Mouse (Mus musculus) thymus, postnatal 0 days (tissue): Measurements from ENCODE around the gene Klhl9. TPM values are rescaled to one million over a fixed set of nuclear protein-coding genes. Genes with fewer than 3 reads are reported as not detected.

ENCODE experiments used
- DNase-seq: peaks from one replicate; pipeline ENCODE4 v3.0.0-alpha.2; 2015; ENCODE audit warnings: low spot score
- polyA plus RNA-seq: library from polyadenylated mRNA; unstranded; fragments of >200 nt; fragmentation: Nextera tagmentation; extraction: Ambion mirVana; gene quantifications from 2 replicates; pipeline ENCODE4 v1.2.1, GENCODE M21; 2015

Gene Klhl9
- polyA plus RNA-seq, 1 experiment from 2014 or later = 55.8 TPM

DNA sequence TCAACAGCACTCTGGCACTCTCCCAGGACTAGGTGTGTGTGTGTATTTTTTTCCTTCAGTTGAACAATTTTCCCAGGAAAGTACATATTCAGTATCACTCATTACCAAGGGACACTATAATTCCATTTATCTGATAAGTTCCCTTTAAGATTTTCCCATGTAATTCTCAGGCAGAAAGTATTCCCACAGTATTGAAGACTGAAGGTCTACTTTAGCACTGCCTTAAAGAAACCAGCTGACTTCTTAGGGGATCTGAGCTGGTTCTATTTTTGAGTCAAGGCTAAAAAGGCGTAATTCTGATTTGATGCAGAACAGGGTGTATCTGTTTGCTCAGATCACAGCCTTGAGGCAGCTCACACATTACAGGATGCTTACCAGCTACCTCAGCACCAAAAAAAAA is 3.5 kb downstream of the Klhl9 start:
- DNase-seq = no peak

DNA sequence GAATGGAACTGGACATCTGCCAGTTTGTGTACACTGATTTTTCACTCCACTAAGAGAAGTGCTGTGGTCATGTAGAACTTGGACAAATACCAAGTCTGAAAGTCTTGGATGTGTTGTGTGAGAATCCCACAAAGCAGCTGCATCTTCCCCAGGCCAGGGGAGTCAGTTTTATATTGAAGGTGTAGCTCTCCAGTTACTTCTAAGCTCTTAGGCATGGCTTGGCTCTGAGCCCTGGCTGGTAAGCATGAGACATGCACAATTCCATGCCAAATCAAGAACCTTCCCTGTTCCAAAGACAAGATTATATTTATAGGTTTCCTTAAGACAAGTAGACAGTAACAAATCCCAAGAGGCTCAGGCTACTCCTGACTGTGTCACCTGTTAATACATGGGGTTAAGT is 7.2 kb downstream of the Klhl9 start:
- no peak for DNase-seq

DNA sequence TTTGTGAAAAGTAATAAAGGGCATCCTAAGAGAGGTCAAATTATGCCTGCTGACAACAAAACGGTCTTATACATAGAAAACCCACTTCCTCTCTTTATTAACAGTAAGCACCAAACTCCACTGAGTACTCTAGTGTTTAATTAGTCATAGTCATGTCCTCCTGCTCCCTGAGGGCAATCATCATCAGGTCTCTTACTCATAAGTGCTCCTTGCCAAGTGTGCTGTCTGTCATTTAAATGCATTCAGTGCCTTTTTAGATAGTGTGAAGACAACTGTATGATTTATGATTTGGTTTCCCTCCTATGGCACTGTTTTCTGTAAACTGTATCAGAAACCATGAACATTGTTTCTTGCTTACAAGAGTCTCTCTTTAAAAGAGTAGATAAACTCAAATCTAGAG is 8.0 kb downstream of the Klhl9 start:
- DNase-seq = no peak

DNA sequence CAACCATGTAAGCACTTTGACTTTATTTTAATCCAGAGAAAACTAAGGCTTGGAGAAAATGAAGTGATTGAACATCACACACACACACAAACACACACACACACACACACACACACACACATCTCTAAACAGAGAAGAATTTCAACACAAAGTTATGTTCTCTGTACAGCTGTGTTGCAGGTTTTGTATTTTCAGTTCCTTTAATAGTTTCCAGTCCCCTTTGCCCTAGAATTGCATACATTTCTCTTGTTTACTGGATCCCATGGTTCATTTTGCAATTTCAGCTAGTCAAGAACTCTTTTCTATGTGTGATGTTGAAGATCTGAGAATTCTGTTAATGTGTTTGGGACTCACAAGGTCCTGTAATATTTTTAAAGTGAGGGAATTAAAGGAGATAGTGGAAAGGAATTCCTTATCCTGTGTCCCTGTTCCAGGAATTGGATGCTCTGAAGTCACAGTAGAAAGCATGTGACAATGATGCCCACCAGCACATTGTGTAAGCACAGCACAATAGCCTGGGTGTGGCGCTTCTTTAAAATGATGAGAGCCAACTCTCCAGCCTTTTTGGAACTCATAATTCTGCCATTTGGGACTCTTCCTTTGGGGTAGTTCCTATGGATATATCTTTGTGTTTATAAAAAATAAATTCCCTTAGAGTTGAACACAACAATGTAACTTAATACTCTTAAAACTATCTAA is 15.0 kb downstream of the Klhl9 start:
- no peak for DNase-seq

DNA sequence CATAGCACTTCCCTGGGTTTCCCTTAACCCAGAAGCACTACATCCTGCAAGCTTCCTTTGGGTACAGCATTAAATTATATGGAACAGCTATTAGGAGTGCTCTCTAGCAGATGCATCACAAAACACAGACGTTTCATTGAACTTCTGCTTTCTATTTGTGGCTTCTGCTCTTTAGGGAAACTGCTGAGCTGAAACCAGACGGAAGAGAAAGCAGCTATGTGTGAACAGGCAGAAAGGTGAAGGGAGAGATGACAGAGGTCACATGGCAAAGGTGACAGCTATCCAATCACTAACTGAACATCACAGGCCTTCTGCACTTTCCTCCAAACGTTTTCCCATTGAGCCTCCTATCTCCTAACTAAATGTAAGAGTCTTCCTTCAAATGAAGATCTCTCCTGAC is 16.3 kb downstream of the Klhl9 start:
- no peak for DNase-seq

DNA sequence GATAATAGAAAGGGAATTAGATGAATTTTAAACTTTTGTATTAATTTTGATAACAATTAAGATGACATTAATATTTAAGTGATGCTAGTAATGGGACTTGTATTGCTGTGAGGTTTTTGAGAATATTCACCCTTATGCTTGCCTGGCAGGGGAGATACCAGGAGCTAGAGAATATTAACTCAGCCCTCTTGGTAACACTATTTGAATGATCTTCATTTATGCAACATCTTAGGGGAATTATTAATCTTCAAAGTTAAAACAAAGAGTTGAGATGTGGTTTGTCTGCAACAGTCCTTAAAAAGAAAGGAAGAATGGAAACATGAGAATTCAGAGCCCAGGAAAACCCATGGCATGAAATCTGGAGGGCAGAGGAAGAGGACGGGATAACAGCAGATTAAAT is 23.0 kb downstream of the Klhl9 start:
- DNase-seq = no peak

DNA sequence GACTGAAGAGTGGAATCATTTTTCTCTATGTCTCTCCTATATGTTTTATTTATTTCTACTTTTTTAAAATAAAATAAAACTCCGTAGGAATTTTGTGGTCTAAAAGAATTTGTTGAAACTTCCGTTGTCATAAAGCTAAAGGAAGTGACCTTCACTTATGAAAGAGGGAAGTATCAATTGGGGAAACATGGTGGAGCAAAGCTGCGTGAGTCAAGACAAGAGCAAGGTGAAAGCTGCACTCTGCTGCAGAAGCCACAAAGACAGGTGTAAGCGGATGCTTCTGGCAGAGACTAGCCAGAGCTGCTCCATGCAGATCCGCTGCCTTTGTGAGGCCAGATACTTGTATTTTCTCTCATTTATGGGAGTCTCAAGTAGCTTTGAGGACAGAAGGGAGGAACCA is 23.5 kb downstream of the Klhl9 start:
- DNase-seq = no peak

DNA sequence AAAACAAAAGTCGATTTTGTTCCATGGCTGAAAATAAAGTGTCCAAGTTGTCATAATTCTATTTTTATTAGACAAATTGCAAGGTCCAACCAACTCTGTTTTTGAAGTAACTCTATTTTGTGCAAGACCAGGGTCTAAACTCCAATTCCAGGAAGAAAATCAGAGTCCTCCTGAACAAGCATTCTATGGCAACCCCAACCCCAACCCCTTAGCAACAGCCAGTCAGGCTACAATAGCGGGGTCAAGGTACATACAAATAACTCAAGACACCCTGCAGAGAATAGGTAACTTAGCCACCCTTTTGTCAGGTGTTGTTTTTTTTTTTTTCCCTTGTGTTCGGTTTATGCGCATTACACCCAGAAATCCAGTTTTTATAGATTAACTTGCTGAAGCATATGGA is 24.5 kb downstream of the Klhl9 start:
- DNase-seq = no peak

DNA sequence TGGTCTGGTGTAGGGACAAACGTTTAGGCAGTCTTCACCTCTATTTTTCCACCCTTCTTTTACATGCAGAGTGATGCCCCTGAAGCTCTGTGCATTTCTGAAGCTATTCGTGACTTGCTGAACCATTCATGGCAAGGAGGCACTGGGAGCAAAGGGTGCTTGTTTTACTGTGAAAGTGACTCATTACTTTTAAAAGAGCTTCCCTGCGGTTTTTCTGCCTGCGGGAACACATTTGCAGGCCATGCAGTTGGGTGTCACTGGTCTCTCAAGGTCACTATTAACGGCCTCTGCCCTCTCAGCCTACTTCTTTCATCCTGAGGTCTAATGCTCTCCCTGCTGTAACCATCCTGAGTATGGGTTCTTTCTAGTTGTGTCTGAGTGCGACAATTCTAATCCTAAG is 25.2 kb downstream of the Klhl9 start:
- no peak for DNase-seq

DNA sequence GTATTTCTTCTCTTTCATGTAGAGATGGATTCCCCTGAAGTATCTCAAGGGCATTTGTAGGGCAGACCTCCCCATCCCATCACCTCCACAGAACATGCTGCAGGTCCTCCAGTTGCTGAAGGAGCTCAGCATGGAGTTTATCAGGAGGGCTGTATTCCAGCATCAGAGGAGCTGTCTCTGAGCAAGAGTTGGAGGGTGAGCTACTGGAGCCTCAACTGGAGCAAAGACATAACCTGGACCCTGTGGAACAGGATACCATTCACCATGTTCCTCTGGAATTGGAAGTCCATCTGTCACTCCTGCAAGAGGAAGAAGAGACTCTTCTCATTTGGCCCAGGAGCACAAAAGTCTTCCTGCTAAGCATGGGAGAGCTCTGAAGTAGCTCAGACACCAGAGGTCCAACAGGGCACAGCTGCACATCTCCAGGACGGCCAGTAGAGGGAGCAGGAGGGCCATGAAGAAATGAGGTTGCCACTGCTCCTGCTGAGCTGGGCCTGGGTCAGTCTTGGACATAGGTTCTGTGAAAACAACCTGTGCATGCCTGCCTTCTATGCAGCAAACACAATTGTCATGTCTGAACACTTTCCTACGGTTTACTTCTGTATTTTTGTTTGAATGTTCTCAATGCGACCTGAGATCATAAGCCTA is 25.9 kb downstream of the Klhl9 start:
- peak; percentile 76 for DNase-seq

DNA sequence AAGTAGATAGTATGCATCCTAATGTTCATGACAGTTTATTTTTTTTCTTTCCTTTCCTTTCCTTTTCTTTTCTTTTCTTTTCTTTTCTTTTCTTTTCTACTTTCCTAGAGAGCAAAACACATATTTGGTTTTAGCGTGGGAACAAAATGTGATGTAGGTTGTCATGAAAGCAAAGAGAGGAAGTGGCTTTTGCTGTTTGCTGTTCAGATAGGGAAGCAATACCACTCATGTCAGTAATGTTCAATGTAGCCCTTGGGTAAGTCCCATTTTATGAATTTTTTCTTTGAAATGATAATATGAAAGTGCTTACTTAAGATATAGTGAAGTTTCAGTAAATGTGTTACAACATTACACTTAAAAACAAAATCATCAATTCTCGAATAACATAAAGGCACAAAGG is 28.9 kb downstream of the Klhl9 start:
- DNase-seq = peak; percentile 24

DNA sequence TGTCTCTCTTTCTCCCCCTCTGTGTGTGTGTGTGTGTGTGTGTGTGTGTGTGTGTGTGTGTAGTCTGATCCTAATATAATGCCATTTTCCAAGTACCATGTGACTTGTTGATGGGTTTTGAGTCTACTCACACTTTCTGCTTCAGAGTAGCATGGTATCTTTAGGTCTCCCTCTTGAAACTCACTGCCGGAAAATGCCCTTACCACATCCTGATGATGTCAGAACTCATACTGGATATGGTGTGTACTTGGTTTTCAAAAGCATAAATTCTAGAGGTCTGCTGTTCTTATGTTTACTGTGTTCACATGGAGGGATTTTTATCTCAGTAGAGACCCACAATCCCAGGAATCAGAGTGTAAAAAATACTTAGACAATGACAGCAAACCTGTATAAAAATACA is 29.7 kb downstream of the Klhl9 start:
- peak; percentile 34 for DNase-seq

DNA sequence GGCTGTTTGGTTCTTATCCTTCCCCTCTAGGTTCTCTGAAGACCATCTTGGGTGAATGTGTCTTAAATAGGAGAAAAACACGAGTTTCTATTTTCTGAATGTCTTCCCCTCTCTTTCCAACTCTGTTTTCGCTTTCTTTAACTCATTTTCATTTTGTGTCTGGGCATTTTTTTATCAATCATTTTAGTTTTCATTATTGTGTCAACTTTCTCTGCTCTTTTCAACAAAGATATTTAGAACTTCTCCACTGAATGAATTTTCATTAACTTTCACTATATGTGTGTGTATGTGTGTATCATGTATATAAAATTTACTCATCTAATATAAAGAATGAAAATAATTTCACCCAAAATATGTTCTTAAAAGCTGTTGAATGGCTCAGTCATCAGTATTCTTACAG is 31.0 kb downstream of the Klhl9 start, which contains the start of gene Ifnab:
Gene Ifnab (minus strand): TSS at position 101 of the 400 bp plus-strand sequence.
- DNase-seq = no peak

DNA sequence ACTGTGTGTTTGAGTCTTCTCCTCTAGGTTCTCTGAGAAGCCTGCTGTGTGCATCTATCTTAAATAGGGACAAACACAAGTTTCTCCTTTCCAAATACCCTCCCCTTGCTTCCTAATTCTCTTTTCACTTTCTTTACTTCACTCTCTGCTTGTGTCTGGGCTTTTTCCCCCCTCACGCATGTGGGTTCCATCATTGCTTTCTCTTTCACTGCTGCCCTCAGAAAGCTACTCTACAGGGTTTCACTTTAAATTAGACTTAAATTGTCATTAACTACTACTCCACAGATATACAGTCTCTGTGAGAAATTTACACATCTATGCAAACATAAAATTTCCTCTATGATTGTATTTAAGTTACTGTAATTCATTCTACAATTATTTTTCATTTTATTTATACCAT is 38.5 kb downstream of the Klhl9 start, which contains the start of gene Ifna2:
Gene Ifna2 (minus strand): TSS at position 101 of the 400 bp plus-strand sequence.
- DNase-seq = no peak

DNA sequence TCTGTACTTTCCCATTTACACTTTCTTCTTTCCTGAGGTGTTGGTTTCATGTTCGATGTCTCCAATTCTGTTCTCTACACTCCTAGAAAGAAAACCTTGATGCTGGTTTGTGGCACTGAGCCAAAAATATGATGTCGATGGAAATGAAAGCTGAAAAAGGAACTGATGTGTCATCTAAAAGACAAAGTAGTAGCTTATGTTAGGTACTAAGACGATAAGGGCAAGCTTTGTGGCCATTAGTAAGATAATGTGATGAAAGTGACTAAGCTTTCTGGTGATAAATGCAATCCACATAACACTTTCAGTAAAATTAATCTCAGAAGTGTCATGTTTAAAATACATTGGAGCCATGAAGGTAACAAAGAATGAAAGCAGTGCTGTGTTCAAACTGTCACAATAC is 40.9 kb downstream of the Klhl9 start:
- DNase-seq = no peak

DNA sequence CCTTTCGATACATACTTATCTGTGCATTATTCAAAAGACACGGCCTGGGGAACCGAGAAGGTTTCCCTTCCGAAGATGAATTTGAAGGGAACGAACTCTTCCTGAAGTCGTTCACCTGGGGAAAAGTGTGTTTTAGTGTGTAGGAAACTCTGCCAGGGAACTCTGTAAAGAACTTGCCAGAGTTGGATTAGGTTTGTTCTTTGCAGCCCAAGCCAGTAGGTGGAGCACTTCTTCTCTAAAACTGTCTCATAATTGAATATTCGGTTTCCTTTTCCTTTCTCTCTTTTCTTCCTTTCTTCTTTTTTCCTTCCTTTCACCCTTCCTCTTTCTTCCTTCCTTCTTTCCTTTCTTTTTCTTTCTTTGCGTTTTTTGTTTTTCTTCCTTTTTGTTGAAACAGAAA is 41.9 kb downstream of the Klhl9 start:
- DNase-seq = peak; percentile 26

DNA sequence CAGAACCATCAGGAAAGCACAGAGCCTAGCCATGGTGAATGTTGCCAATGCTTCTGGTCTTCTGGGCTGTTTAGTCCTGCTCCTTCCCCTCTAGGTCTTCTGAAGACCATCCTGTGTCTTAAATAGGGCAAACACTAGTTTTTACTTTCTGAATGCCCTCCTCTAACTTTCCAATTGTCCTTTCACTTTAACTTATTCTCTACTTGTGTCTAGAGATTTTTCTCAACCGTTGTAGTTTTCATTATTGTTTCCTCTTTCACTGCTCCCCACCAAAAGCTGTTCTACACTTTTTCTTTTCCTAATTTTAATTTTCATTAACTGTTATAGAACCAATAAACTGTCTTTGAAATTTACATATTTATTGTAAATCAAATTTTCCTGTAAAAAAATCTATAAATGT is 45.4 kb downstream of the Klhl9 start, which contains the start of gene Ifna16:
Gene Ifna16 (minus strand): TSS at position 101 of the 400 bp plus-strand sequence.
- DNase-seq = no peak

Other genes starting within 250 kb of the Klhl9 start
- gene Ifnb1, start 199.7 kb downstream of the Klhl9 start, polyA plus RNA-seq = not detected in 2 replicates
- not detected in 2 replicates for gene Ifna15, start 164.2 kb downstream of the Klhl9 start, polyA plus RNA-seq
- gene Ifna14, start 150.7 kb downstream of the Klhl9 start, polyA plus RNA-seq = not detected in 2 replicates
- 0.24 TPM in 1 of 2 replicates, not detected in the other for gene Ifna9, start 130.1 kb downstream of the Klhl9 start, polyA plus RNA-seq
- gene Ifna12, start 119.1 kb downstream of the Klhl9 start, polyA plus RNA-seq = not detected in 2 replicates
- gene C87499, start 88.1 kb downstream of the Klhl9 start, polyA plus RNA-seq = not detected in 2 replicates
- gene Ifna13, start 78.0 kb downstream of the Klhl9 start, polyA plus RNA-seq = not detected in 2 replicates
- not detected in 2 replicates for gene Ifna16, start 45.5 kb downstream of the Klhl9 start, polyA plus RNA-seq
- not detected in 2 replicates for gene Ifna2, start 38.6 kb downstream of the Klhl9 start, polyA plus RNA-seq
- gene Ifnab, start 31.1 kb downstream of the Klhl9 start, polyA plus RNA-seq = not detected in 2 replicates
- gene Gm26566, start 660 bp downstream of the Klhl9 start, polyA plus RNA-seq = 0.63 and 0.85 TPM in 2 replicates
- not detected in 2 replicates for gene Gm13271, start 32.4 kb upstream of the Klhl9 start, polyA plus RNA-seq
- 0.33 and 0.37 TPM in 2 replicates for gene Gm13283, start 37.7 kb upstream of the Klhl9 start, polyA plus RNA-seq
- gene Gm13290, start 51.4 kb upstream of the Klhl9 start, polyA plus RNA-seq = 0.18 and 0.36 TPM in 2 replicates
- not detected in 2 replicates for gene Gm13289, start 54.5 kb upstream of the Klhl9 start, polyA plus RNA-seq
- gene Gm13272, start 57.4 kb upstream of the Klhl9 start, polyA plus RNA-seq = not detected in 2 replicates
- 0.23 and 0.31 TPM in 2 replicates for gene Ifnz, start 59.7 kb upstream of the Klhl9 start, polyA plus RNA-seq
- gene Gm13276, start 63.2 kb upstream of the Klhl9 start, polyA plus RNA-seq = not detected in 2 replicates
- gene Gm13277, start 66.2 kb upstream of the Klhl9 start, polyA plus RNA-seq = not detected in 2 replicates
- not detected in 2 replicates for gene Gm13278, start 69.1 kb upstream of the Klhl9 start, polyA plus RNA-seq
- not detected in 2 replicates for gene Gm13275, start 72.0 kb upstream of the Klhl9 start, polyA plus RNA-seq
- not detected in 2 replicates for gene Gm13279, start 74.9 kb upstream of the Klhl9 start, polyA plus RNA-seq
- 0.64 and 1.4 TPM in 2 replicates for gene Gm13285, start 77.2 kb upstream of the Klhl9 start, polyA plus RNA-seq
- not detected in 2 replicates for gene Gm13287, start 80.8 kb upstream of the Klhl9 start, polyA plus RNA-seq
- not detected in 2 replicates for gene Gm13288, start 83.1 kb upstream of the Klhl9 start, polyA plus RNA-seq
- not detected in 2 replicates for gene Ifna7, start 93.8 kb upstream of the Klhl9 start, polyA plus RNA-seq
- gene Ifna11, start 97.5 kb upstream of the Klhl9 start, polyA plus RNA-seq = not detected in 2 replicates
- not detected in 2 replicates for gene Ifna6, start 105.0 kb upstream of the Klhl9 start, polyA plus RNA-seq
- not detected in 2 replicates for gene Ifna5, start 113.1 kb upstream of the Klhl9 start, polyA plus RNA-seq
- not detected in 2 replicates for gene Ifna4, start 119.4 kb upstream of the Klhl9 start, polyA plus RNA-seq
- not detected in 2 replicates for gene Ifna1, start 127.6 kb upstream of the Klhl9 start, polyA plus RNA-seq
- not detected in 2 replicates for gene Ifne, start 157.7 kb upstream of the Klhl9 start, polyA plus RNA-seq